Mouse (Mus musculus) gastrocnemius, adult 8-10 months (tissue): ENCODE data around the gene Atxn2. TPM values are rescaled to one million over a fixed set of nuclear protein-coding genes. Genes with fewer than 3 reads are reported as not detected.
"Not testable (repeated sequence)": the region's sequence is repeated elsewhere in the genome, so short reads cannot be mapped to it uniquely, and the experiment has no call there.

Experiments
- DNase-seq, 2 experiments: peaks; one replicate each; pipeline ENCODE4 v3.0.0; 2022; ENCODE audit warnings: low spot score in 2 of 2
- total RNA-seq, 4 experiments: library from RNA; stranded (reverse); gene quantifications; 2 replicates each; pipeline ENCODE4 v1.2.4; 2022

The Atxn2 gene
- total RNA-seq, 4 experiments from 2014 or later = 82.6 to 108 (median 88.6) TPM

GRCm38 (mm10) chr5:121834241-121834606, 123.1 kb downstream of the Atxn2 start:
- DNase-seq = no peak

DNA sequence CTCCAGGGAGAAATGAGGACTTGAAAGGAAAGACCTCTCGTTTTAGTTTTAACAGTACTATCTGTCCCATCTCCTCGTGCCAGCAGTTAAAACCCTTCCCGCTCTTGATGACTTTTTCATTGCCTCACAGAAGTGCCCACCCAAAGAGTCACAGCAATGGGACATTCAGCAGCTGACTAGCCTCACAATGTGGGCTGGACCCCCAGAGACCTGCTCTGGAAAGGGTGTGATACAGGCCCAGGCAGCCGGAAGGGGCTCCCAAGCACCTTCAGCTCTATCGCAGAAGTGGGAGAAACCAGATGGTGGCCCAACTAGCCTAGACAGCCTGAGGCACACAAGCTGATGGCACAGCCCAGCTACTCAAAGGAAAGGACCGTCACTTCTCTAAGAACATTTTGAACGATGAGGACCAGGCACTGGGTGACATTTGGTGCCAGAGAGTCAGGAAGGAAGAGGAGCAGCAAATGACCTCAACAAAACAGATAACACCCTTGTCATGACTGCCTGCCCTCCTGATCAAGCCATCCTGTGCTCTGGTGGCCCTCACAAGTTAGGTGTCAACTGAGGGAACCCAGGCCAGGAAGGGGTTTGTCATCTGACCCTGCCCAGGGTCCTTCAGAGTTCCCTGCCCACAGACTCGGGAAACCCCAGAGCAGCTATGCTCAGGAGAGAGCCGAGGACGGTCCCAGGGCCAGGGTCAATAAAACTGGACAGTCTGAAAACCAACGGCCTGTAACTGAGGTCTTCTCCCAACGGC, 124.0 kb downstream of the Atxn2 start:
- DNase-seq = no peak

DNA sequence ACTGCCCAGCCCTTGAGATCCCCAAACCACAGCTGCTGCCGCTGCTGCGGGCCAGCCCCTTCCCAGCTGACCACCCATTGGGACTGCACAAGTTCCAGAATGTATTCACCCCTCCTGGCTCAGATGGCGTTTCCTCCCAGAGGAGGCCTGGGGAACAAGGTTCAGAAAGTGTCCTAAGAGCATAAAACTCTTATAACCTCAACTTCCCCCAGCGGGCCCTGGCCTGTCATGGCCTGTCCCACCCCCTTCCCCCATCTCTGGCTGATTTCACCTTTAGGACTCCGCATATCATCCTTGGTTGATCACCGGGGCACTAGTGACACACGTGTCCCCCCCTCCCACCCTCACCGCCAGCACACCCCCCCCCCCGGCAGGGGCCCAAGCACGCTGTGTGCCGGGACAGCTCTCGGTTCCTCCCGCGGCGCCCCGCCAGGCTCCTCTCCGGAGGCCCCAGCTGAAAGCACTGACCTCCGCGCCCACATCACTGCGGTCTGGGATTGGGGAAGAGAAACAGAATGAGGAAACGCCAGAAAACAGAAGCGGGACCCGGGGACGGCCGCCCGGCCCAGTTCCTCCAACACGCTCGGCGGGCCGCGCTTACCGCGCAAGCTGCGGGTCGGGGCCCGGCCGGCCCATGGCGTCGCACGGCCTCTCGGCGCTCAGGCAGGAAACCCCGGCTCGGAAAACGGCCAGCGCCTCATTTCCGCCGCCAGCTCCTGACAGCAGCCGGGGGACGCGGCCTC, 125.0 kb downstream of the Atxn2 start:
- DNase-seq = peak in 1 of 2 experiments; percentile 81

GRCm38 (mm10) chr5:121836692-121837415, 125.7 kb downstream of the Atxn2 start:
- DNase-seq = peak; percentile 87 to 92

DNA sequence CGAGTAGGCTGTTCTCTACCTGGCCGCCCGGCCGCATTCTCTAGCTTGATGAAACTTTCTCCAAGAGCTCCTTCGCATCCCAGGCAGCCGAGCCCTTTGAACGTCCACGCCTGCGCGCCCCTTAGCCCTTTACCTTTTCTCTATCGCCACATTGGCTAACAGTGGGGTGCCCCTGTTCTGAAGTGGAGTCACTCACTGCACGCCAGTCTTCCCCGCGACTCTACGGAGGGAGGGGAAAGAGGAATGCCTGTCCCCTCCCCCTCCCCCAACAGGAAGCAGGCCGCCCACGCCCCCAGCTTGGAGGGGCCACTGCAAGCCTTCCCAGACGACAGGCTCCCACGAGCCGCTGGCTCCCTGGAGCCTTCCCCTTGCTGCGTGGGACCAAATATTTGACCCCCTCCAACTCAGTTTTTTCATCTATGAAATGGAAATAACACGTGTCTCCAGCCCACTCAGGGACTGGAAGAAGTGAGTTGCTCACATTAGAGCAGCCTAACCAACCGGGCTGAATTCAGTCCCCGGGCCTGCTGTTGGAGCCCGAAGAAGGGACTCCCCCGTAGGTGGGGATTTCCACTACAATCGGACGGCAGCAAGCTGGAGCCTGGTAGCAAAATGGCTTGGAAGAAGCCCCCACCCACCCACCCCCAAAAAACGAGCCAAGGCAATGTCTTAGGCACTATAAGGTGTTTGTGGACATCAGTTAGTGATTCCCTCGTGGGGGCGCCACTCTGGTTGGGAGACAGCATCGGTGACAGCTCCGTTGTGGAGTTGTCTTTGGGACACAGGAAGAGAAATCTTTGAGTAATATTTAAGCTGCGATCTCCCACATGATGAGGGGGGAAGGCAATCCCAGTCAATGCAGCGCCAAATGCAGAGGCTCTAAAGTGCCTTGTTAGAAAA, 126.6 kb downstream of the Atxn2 start, which contains the start of gene Sh2b3:
Sh2b3 (minus strand) TSS at position 206 of the 900 bp plus-strand sequence.
- DNase-seq = peak in 1 of 2 experiments; percentile 34

GRCm38 (mm10) chr5:121838341-121839127, 127.4 kb downstream of the Atxn2 start:
- peak; percentile 39 to 44 for DNase-seq

GRCm38 (mm10) chr5:121839128-121839473, 128.0 kb downstream of the Atxn2 start:
- no peak for DNase-seq

- DNase-seq = no peak
Measured at GRCm38 (mm10) chr5:121841516-121841915, 130.4 kb downstream of the Atxn2 start.

- no peak for DNase-seq
Measured at GRCm38 (mm10) chr5:121841973-121842372, 130.8 kb downstream of the Atxn2 start.

GRCm38 (mm10) chr5:121842665-121843118, 131.6 kb downstream of the Atxn2 start:
- DNase-seq = peak; percentile 72 to 80

DNA sequence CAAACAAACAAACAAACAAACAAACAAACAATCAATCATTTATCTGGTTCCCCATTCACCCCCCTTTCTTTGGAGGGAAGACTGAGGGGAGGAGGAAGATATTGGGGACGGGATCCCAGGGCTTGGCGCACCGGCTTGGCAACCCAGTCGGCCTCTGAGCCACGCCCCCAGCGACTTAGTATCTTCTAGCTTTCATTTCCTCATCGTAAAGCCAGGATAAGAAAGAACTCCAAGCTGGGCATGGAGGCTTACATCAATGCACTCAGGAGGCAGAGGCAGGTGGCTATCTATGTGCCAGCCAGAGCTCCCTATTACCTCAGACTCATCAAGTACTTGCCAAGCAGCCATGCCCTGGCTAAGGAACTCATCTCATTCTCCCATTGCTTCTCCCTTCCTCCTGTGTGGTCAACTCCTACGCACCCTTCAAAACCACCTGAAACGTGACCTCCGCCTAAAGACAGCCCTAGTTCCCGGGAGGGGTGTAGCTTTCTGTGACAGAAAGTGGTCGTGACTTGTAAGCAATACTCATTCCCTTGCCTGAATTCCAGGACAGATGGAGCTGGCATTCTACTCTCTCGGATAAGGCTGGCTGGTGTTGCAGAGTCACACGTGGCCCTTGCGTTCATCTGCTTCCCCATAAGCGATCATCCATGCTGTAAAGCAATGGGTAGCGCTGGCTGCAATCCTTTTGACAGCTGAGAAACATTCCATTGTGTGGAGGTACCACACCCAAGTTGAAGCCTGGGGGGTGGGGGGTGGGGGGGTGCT, 132.2 kb downstream of the Atxn2 start:
- DNase-seq = no peak

- DNase-seq = no peak
Measured at GRCm38 (mm10) chr5:121845361-121845760, 134.2 kb downstream of the Atxn2 start.

GRCm38 (mm10) chr5:121846322-121846721, 135.2 kb downstream of the Atxn2 start:
- DNase-seq = no peak

DNA sequence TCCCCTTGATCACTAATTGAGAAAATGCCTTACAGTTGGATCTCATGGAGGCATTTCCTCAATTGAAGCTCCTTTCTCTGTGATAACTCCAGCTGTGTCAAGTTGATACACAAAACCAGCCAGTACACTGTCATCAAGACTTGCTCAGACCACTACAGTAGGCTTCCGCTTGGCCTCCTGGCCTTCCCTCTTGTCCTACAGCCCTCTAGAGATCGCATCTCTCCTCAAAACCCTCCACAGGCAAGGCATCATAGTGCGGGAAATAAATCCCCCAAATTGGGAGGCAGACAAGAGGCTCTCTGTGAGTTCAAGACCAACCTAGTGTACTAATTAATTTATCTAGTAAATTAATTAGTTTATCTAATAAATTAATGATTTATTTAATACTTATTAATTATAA, 136.1 kb downstream of the Atxn2 start:
- DNase-seq = not testable (repeated sequence)

GRCm38 (mm10) chr5:121848035-121848519, 136.9 kb downstream of the Atxn2 start:
- no peak for DNase-seq

DNA sequence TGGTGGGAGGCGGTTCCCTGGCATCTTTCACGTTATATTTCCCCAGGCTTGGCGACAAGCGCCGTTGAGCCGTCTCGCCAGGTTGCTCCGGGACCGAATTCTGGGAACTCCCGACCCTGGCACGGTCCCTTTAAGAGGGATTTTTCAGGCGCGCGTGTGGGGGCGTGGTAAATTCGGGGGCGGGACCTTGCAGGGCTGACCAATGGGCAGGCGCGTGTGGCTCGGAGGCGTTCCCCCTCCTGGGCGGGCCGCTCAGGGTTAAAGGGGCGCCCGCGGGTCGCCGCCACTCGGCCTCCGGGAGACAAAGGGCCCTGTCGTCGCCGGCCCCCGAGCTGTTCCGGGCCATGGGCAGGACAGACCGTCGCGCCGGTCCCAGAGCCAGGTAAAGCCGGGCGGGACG, 137.6 kb downstream of the Atxn2 start, which contains the start of gene Pheta1:
Pheta1 (plus strand) TSS at position 242 of the 400 bp plus-strand sequence.
- peak; percentile 82 to 89 for DNase-seq

DNA sequence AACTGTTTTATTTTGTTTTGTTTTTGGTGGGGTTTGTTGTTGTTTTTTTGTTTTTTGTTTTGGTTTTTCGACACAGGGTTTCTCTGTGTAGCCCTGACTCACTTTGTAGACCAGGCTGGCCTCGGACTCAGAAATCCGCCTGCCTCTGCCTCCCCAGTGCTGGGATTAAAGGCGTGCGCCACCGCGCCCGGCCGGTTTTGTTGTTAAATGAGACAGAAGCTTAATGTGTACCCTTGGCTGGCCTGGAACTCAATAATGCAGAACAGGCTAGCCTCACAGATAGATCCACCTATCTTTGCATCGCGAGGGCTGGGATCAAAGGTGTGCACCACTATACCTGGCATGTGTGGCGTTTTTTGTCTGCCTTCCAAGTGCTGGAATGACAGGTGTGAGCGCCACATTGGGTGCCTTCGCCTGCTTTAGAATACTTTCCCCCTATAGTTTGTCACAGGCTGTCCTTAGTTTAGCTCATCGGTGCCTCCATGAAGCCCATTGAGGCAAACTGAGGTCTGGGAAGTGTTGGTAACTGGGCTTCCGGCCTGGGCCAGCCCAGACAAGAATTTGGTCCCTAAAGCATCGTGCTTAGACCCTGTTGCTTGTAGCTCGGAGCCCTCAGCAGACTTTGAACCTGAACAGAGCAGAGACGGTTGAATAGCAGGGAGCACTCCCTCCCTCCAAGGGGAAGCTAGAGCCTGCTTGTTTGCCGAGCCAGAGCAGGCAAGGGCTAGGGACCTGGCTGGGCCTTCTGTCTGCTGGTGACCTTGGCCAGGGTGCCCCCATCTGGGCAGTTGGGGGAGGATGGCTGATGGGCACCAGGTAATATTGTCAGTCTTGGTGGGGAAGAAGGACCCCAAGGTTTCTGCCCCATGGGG, 138.6 kb downstream of the Atxn2 start:
- DNase-seq = no peak
